Mouse (Mus musculus) inflammation-experienced regulatory T-cells, adult 16 weeks (primary cell): Measurements from ENCODE around the gene Rasgrf1. TPM values are rescaled to one million over a fixed set of nuclear protein-coding genes. Genes with fewer than 3 reads are reported as not detected.

ENCODE experiments used
- polyA plus RNA-seq: library from polyadenylated mRNA; unstranded; fragments of 100-300 nt; shearing (Covaris generic); gene quantifications from one replicate; pipeline ENCODE4 v1.2.1, GENCODE M21; 2017

The Rasgrf1 gene
- polyA plus RNA-seq, result 0.10 TPM

DNA sequence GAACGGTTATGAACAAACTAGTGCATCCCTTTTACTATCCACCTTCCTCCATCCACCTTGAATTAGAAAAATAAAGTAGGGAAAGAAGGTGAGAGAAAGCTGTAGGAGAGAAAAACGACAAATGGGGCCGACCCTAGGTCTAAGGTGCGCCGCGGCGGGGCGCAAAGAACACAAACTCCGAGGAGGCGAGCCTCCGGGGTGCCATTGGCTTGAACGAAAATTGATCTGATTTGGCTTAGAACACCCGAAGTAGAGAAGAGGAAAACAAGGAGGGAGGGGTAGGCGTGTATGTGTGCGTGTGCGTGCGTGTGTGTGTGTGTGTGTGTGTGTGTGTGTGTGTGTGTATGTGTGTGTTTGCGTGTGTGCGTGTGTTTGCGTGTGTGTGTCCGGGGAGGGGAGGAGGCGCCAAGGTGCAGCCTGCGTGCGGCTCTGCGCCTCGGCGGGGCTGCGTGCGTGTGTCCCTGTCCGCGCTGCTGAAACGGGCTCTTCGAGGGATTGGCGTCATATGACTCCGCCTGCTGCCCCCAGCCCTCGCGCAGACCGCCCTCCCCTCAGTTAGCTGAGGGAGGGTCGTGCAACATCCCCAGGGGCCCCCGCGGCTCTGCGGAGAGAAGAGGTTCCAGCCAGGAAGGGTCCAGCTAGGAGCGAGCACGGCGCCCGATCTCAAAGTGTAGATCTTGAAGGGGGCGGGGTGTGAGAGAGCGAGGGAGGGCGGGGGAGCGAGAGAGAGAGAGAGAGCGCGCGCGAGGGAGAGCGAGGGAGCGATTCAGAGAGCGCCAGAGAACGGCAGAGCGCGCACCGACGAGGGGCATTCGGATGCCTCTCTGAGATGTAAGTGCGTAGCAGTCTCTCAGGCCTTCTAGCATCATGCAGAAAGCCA lies at the start of gene Rasgrf1:
Gene Rasgrf1, plus strand, starts transcription at position 778 of the 880 bp plus-strand sequence.

DNA sequence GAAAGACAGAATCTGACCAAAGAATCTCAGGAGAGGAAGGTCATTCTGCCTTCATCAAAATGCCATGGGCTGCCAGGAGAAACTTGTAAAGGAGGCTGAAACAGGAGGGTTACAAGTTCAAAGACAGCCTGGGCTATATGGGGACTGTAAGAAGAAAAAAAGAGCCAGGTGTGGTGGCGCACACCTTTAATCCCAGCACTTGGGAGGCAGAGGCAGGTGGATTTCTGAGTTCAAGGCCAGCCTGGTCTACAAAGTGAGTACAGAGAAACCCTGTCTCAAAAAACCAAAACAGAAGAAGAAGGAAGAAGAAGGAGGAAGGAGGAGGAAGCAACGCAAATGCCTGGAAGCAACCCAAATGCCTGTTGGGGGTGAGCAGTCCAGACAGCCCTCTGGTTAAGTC lies 144.1 kb downstream of the Rasgrf1 start, which contains the start of gene Ctsh:
Gene Ctsh, plus strand, starts transcription at position 301 of the 400 bp plus-strand sequence.

Other genes with a start within 250 kb of the Rasgrf1 start
- 51.5 TPM for gene Tmed3, start 204.8 kb upstream of the Rasgrf1 start, polyA plus RNA-seq
- not detected for gene Ankrd34c, start 171.4 kb upstream of the Rasgrf1 start, polyA plus RNA-seq
- gene Ctsh, start 144.2 kb downstream of the Rasgrf1 start, polyA plus RNA-seq, result 9.2 TPM
- gene Morf4l1, start 204.9 kb downstream of the Rasgrf1 start, polyA plus RNA-seq, result 361 TPM